Mouse (Mus musculus) hindbrain, embryonic 16.5 days (tissue): ENCODE results near the gene Nrxn1. TPM values are rescaled to one million over a fixed set of nuclear protein-coding genes. Genes with fewer than 3 reads are reported as not detected.

Experiments
- ATAC-seq: fragments of 200-750 bp; cut with Nextera tagmentation; 2 replicates; pipeline ENCODE4 v1.8.0; 2017; ENCODE audit warnings: moderate TSS enrichment, moderate library complexity
- H3K27ac ChIP-seq: fragments of 300-500 bp; sonication (generic); 2 replicates; pipeline ENCODE4 v1.5.1; 2014; ENCODE audit warnings: low read depth, mild to moderate bottlenecking, control low read depth, low read length, moderate library complexity
- H3K27me3 ChIP-seq: fragments of 300-500 bp; sonication (generic); replicated peaks from 2 replicates; pipeline ENCODE4 v1.6.1; 2014; ENCODE audit warnings: low read length; ENCODE audit not compliant: control insufficient read depth, insufficient read depth
- H3K36me3 ChIP-seq: fragments of 300-500 bp; sonication (generic); 2 replicates; pipeline ENCODE4 v1.6.1; 2014; ENCODE audit warnings: mild to moderate bottlenecking, low read length, moderate library complexity, mixed read lengths; ENCODE audit not compliant: control insufficient read depth, insufficient read depth
- H3K4me1 ChIP-seq: fragments of 300-500 bp; sonication (generic); 2 replicates; pipeline ENCODE4 v1.6.1; 2014; ENCODE audit warnings: low read depth, low read length; ENCODE audit not compliant: control insufficient read depth, insufficient read depth
- H3K4me2 ChIP-seq: fragments of 300-500 bp; sonication (generic); 2 replicates; pipeline ENCODE4 v1.6.1; 2014; ENCODE audit warnings: mild to moderate bottlenecking, low read length, control low read depth, moderate library complexity
- H3K4me3 ChIP-seq: fragments of 300-500 bp; sonication (generic); 2 replicates; pipeline ENCODE4 v1.5.1; 2014; ENCODE audit warnings: mild to moderate bottlenecking, low read length, control low read depth, moderate library complexity
- H3K9ac ChIP-seq: fragments of 300-500 bp; sonication (generic); 2 replicates; pipeline ENCODE4 v1.6.1; 2014; ENCODE audit warnings: low read depth, mild to moderate bottlenecking, control low read depth, low read length, moderate library complexity
- H3K9me3 ChIP-seq: fragments of 300-500 bp; sonication (generic); 2 replicates; pipeline ENCODE4 v1.6.1; 2014; ENCODE audit warnings: mild to moderate bottlenecking, low read length, moderate library complexity; ENCODE audit not compliant: control insufficient read depth
- WGBS: fragments of 180-500 bp; shearing (Covaris S2); extraction: QIAGEN DNeasy Blood & Tissue Kit; methylation state at CpG from one replicate; pipeline ENCODE4 v1.1.7; 2014; 5-methylcytosine and 5-hydroxymethylcytosine counted together
- polyA plus RNA-seq: library from polyadenylated mRNA; unstranded; fragments of >200 nt; fragmentation: Nextera tagmentation; extraction: Ambion mirVana; gene quantifications from 2 replicates; pipeline ENCODE4 v1.2.1, GENCODE M21; 2015

Nrxn1 gene
- polyA plus RNA-seq, 1 experiment from 2014 or later = 250 TPM

DNA sequence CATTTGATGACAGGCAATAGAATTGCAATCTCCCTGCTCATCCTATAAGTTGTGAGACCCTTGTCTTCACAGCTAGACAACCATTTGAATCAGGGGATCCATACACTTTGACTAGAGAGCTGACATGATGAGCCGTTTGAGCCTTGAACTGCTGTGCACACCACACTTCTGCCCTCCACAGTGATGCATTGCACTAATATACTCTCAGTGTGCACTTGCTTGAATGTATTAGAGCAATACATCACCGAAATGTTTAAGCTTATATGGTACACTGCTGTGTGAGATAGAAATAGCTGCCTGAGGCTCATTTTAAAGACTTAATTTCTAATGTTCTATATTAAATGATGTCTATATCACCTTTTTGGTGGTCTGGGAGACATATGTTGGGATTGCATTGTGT, 430.6 kb downstream of the Nrxn1 start:
- Histone ChIP-seq H3K4me1 (no peaks in the 10 kb centered on the region), H3K27ac (no peak overlapping the region), H3K4me3 (no peak overlapping the region), H3K27me3 (no peaks in the 10 kb centered on the region), H3K36me3 (no peaks in the 10 kb centered on the region), H3K9ac (no peak overlapping the region), H3K9me3 (no peaks in the 10 kb centered on the region), H3K4me2 (no peak overlapping the region)
- WGBS = 89% methylated on average over 2 of the region's 2 CpGs
- peak; percentile 85 for ATAC-seq

- no peak overlapping the region for H3K27ac ChIP-seq
- no peaks in the 10 kb centered on the region for H3K4me1 ChIP-seq
- no peaks in the 10 kb centered on the region for H3K36me3 ChIP-seq
- H3K9ac ChIP-seq = no peak overlapping the region
- ATAC-seq = no peak
- H3K9me3 ChIP-seq = no peaks in the 10 kb centered on the region
- 58% methylated on average over 1 of the region's 1 CpGs for WGBS
- H3K27me3 ChIP-seq = no peaks in the 10 kb centered on the region
- no peak overlapping the region for H3K4me3 ChIP-seq
- no peak overlapping the region for H3K4me2 ChIP-seq
Measured at GRCm38 (mm10) chr17:90654506-90654905, 438.4 kb downstream of the Nrxn1 start.

- Histone ChIP-seq H3K27me3 (no peaks in the 10 kb centered on the region), H3K36me3 (no peaks in the 10 kb centered on the region), H3K9ac (no peak overlapping the region), H3K27ac (peak overlapping the region; percentile 5; the same call in 1 of the 2 replicates), H3K4me1 (no peaks in the 10 kb centered on the region), H3K4me2 (no peak overlapping the region), H3K9me3 (no peaks in the 10 kb centered on the region), H3K4me3 (no peak overlapping the region)
- 52% methylated on average over 2 of the region's 2 CpGs for WGBS
- ATAC-seq = peak; percentile 67
Measured at GRCm38 (mm10) chr17:90653347-90653746, 439.5 kb downstream of the Nrxn1 start.

DNA sequence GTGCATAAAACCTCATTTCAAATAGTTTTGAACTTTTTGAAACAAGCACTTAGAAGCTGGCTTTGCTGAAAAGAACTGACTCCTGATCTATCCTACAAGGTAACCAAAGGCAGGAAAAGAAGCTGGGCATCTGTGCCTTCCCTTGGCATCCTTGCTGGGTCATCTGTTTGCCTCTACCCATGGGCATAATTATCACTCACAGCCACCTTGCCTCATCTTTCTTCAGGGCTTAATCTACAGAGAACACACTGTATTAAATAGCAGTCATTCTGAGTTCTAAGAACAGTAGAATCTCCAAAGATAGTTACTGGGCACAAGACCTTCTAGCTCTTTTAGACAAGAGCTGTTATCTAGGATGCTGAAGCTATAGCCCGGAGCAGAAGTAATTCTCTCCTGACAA, 442.6 kb downstream of the Nrxn1 start:
- no peaks in the 10 kb centered on the region for H3K27me3 ChIP-seq

GRCm38 (mm10) chr17:90638970-90639524, 453.8 kb downstream of the Nrxn1 start:
- Histone ChIP-seq H3K9me3 (no peaks in the 10 kb centered on the region), H3K4me2 (no peak overlapping the region), H3K27ac (0 out of 2 replicates have a peak overlapping the region, but pooled peaks have one; percentile 16), H3K36me3 (no peaks in the 10 kb centered on the region), H3K4me1 (no peaks in the 10 kb centered on the region), H3K27me3 (no peaks in the 10 kb centered on the region), H3K4me3 (no peak overlapping the region), H3K9ac (no peak overlapping the region)
- 74% methylated on average over 2 of the region's 2 CpGs for WGBS
- ATAC-seq = no peak

More for the DNA sequence above, 442.6 kb downstream of the Nrxn1 start:
- Histone ChIP-seq H3K27ac (no peak overlapping the region), H3K36me3 (no peaks in the 10 kb centered on the region), H3K9ac (no peak overlapping the region), H3K9me3 (no peaks in the 10 kb centered on the region), H3K4me1 (no peaks in the 10 kb centered on the region), H3K4me3 (no peak overlapping the region), H3K4me2 (no peak overlapping the region)
- ATAC-seq = no peak
- WGBS = 87% methylated on average over 1 of the region's 1 CpGs

DNA sequence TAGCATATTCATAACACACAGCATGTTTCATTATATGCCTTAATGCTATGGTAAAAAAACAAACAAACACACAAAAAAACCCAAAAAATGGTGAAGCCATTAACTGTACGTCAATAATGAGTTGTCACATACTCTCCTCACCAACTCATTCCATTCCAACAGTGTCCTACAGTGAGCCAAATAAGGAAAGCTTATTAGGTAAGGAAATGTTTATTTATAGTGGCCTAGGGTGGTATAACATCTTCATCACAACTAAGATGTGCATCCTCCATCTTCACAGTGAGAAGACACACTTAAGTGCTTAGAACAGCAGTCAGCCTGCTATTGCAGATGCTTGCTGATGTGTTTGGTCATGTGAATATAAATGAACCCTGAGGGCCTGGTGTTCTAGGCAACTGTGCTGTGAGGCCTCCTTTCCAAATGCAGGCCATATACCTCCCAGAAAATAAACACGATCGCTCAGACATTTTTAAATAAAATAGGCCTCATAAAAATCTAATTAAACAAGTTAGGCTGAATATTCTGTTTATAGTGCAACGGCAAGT, 454.6 kb downstream of the Nrxn1 start:
- Histone ChIP-seq H3K27me3 (no peaks in the 10 kb centered on the region), H3K4me1 (no peaks in the 10 kb centered on the region), H3K9ac (no peak overlapping the region), H3K27ac (no peak overlapping the region), H3K9me3 (no peaks in the 10 kb centered on the region), H3K4me3 (no peak overlapping the region), H3K36me3 (no peaks in the 10 kb centered on the region), H3K4me2 (no peak overlapping the region)
- no peak for ATAC-seq
- 80% methylated on average over 4 of the region's 4 CpGs for WGBS

DNA sequence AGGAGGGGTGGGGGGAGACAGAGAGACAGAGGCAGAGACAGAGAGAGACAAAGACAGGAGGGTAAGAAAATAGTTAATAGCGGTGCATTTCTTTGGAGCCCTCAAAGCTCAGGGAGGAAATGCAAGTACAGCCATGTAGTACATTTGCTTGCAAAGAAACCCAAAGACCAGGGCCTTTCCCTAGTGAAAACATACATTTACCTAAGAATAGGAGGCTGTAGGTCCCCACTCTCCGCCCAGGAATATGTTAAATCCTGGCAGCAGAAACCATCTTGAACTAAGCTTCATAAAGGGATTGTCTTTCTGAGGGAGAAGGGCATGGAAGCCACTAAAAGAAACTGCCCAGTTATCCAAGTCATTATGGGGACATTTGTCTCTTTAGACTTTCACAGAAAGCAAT, 461.5 kb downstream of the Nrxn1 start:
- no peaks in the 10 kb centered on the region for H3K9me3 ChIP-seq
- H3K4me3 ChIP-seq = no peak overlapping the region
- H3K27ac ChIP-seq = no peak overlapping the region
- H3K9ac ChIP-seq = no peak overlapping the region
- no peak overlapping the region for H3K4me2 ChIP-seq
- H3K36me3 ChIP-seq = no peaks in the 10 kb centered on the region
- peaks cover 3% of the 10 kb centered on the region; the same call in 1 of the 2 replicates for H3K4me1 ChIP-seq
- no peak for ATAC-seq
- 36% methylated on average over 2 of the region's 2 CpGs for WGBS
- H3K27me3 ChIP-seq = no peaks in the 10 kb centered on the region

DNA sequence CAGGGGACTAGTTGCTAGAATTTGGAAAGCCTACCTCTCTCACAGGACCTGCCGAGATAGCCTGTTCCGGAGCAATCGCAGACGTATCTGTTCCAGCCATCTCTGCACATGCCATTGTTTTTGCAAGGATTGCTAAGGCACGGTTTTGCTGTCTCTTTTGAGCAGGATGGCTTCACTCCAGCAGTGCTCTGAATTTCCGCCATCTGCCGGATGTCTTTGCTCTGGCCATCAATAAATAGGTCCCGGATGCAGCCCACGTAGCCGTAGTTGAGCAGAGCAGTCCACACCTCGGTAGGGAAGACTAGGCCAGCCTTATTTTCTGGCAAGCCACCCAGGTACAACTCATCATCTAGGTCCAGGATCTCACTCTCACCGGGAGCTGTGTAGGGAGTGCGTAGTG, 463.0 kb downstream of the Nrxn1 start:
- H3K27ac ChIP-seq = peak overlapping the region; percentile 48
- WGBS = 53% methylated on average over 13 of the region's 13 CpGs

DNA sequence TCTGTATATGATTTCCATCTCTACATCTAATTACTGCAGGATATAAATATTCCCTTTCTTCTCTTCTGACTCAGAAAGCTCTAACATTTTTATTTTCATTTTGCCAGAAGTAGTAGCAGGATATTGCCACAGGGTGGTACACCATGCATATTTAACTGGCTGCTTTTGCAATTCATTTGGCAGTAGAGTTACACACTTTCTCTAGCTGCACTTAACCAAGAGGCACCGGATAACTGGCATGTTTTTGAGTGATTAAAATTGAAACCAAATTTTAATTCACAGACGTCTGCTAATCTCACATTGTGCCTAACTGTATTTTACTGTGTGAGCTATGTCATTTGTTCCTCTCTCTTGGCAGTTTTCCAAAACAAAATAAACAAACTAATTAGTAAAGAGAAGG, 464.4 kb downstream of the Nrxn1 start:
- Histone ChIP-seq H3K4me3 (no peak overlapping the region), H3K27ac (no peak overlapping the region), H3K4me1 (peaks cover 3% of the 10 kb centered on the region; the same call in 1 of the 2 replicates), H3K36me3 (no peaks in the 10 kb centered on the region), H3K9ac (no peak overlapping the region), H3K9me3 (no peaks in the 10 kb centered on the region), H3K4me2 (no peak overlapping the region), H3K27me3 (no peaks in the 10 kb centered on the region)
- ATAC-seq = peak; percentile 75
- 14% methylated on average over 2 of the region's 2 CpGs for WGBS

More for the DNA sequence above, 463.0 kb downstream of the Nrxn1 start:
- no peaks in the 10 kb centered on the region for H3K36me3 ChIP-seq
- H3K27me3 ChIP-seq = no peaks in the 10 kb centered on the region
- H3K4me3 ChIP-seq = no peak overlapping the region
- no peaks in the 10 kb centered on the region for H3K9me3 ChIP-seq
- peak; percentile 51 for ATAC-seq
- no peak overlapping the region for H3K9ac ChIP-seq
- H3K4me1 ChIP-seq = peaks cover 3% of the 10 kb centered on the region; the same call in 1 of the 2 replicates
- H3K4me2 ChIP-seq = no peak overlapping the region
